Mouse (Mus musculus) colon, adult 2 months (tissue): Measurements from ENCODE around the gene Kcnh3. TPM values are rescaled to one million over a fixed set of nuclear protein-coding genes. Genes with fewer than 3 reads are reported as not detected.

ENCODE experiments used
- polyA plus RNA-seq: library from polyadenylated mRNA; depleted of rRNA; stranded (reverse); fragments of >200 nt; gene quantifications from 2 replicates; pipeline ENCODE4 v1.2.3, GENCODE M21; 2012; rRNA removed

The Kcnh3 gene
- polyA plus RNA-seq = 29.5 and 36.7 TPM in 2 replicates

DNA sequence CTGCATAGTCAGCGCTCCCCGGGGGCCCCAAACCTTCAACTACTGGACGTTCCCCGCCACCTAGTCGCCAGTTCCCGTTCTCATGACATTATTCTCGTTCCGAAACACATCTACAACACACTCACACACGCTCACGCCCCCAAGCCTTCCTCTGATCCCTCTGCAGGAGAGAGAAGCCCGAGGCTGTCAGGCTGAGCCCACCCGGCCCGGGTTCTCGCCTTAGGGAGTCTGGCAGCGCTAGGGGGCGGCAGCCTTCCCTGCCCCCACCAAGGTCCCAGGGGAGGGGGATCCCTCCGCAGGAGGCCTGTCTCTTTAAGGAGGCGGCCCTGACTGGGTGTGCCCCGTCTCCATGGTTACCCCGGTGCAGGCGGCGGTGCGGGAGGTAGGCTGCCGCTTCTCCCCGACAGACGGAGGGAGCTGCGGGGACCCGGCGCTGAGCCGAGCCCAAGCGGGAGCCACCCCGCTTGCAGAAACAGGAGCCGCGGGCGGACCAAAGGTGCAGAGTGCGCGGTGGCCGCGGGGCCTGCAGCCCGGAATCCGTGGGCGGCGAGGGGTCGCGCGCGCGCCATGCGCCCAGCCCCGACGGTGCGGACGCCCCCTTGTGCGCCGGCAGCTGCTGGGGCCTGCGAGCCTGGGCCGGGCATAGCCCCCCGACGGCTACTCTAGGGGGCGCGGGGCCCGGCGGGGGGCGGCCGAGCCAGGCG, at the start of gene Kcnh3:
TSS of gene Kcnh3 (plus strand) at position 654 of the 704 bp plus-strand sequence.

DNA sequence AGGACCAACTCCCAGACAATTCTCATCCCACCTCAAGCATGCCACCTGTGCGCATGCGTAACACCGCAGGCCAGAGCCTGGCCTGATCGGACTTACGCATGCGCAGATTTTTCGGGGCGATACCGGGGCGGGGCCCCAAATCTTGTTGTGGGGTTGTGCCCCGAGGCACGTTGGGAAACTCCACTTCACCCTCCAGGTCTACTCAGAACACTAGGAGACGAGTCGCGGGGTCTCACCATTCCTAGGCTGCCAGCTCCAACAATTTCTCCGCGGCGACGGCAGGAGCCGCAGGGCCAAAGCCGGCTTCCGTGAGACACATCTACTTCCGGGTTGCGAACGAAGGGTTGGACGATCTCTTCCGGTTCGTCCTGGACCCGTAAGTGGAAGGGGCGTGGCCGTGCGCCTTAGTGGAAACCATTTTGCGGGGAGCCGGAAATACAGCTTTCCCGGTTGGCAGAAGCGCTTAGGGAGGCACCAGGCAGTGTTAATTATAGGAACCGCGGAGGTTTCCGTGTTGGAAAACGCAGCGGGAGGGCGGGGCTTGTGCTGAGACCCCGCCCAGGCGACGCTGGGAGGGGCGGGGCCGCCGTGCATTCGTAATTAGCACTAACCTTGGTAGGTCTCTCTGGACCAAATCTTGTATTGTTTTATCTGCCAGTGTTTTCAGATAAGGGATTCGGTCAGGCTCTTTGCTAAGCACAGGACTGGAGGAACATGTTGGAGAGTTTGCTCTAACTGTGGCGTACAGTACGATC, 27.1 kb downstream of the Kcnh3 start, which contains the start of gene Mcrs1:
TSS of gene Mcrs1 (minus strand) at position 336 of the 755 bp plus-strand sequence.

Other genes starting within 250 kb of the Kcnh3 start
- 219 and 270 TPM in 2 replicates for gene Tuba1c, start 195.0 kb upstream of the Kcnh3 start, polyA plus RNA-seq
- gene Prph, start 169.7 kb upstream of the Kcnh3 start, polyA plus RNA-seq = 17.4 and 17.7 TPM in 2 replicates
- gene Troap, start 150.3 kb upstream of the Kcnh3 start, polyA plus RNA-seq = 9.4 and 10.0 TPM in 2 replicates
- gene C1ql4, start 137.0 kb upstream of the Kcnh3 start, polyA plus RNA-seq = not detected in 2 replicates
- 32.4 and 40.8 TPM in 2 replicates for gene Dnajc22, start 131.7 kb upstream of the Kcnh3 start, polyA plus RNA-seq
- gene Spats2, start 98.9 kb upstream of the Kcnh3 start, polyA plus RNA-seq = 6.3 and 6.7 TPM in 2 replicates
- gene Mcrs1, start 27.1 kb downstream of the Kcnh3 start, polyA plus RNA-seq = 64.5 and 65.2 TPM in 2 replicates
- 41.1 and 42.3 TPM in 2 replicates for gene Prpf40b, start 70.2 kb downstream of the Kcnh3 start, polyA plus RNA-seq
- not detected in 2 replicates for gene Fam186b, start 71.0 kb downstream of the Kcnh3 start, polyA plus RNA-seq
- 8.5 and 8.9 TPM in 2 replicates for gene Fmnl3, start 145.6 kb downstream of the Kcnh3 start, polyA plus RNA-seq
- 1,109 and 1,381 TPM in 2 replicates for gene Tmbim6, start 168.0 kb downstream of the Kcnh3 start, polyA plus RNA-seq
- 4.2 and 4.4 TPM in 2 replicates for gene Nckap5l, start 232.9 kb downstream of the Kcnh3 start, polyA plus RNA-seq
- 5.7 and 7.1 TPM in 2 replicates for gene Bcdin3d, start 249.9 kb downstream of the Kcnh3 start, polyA plus RNA-seq